Mouse (Mus musculus): ENCODE measurements around the gene Klc3. TPM values are rescaled to one million over a fixed set of nuclear protein-coding genes. Genes with fewer than 3 reads are reported as not detected.

Klc3 gene
- polyA plus RNA-seq, 1 experiment from 2014 or later = 4.8 TPM

- Histone ChIP-seq H3K4me3 (peak within 1 kb of the TSS; percentile 79), H3K4me2 (peak within 1 kb of the TSS; percentile 86), H3K9ac (peak within 1 kb of the TSS; percentile 92), H3K27me3 (replicated peaks) (no peaks in the 10 kb centered on the region), H3K36me3 (peaks cover 57% of the 10 kb centered on the region), H3K9me3 (no peaks in the 10 kb centered on the region), H3K4me1 (peaks cover 21% of the 10 kb centered on the region), H3K27ac (replicated peaks) (peak within 1 kb of the TSS; percentile 30)
- ATAC-seq (ENCODE audit: extremely low read depth, insufficient number of reproducible peaks, low FRiP score, low TSS enrichment) = peak; percentile 88
- 6% methylated on average over 48 of the region's 48 CpGs for WGBS
These were observed 22.3 kb downstream of the Klc3 start, which contains the start of gene Ercc2 for GRCm38 (mm10) chr7:19381377-19382165. TSS of gene Ercc2 (plus strand) at chr7:19382010.

DNA sequence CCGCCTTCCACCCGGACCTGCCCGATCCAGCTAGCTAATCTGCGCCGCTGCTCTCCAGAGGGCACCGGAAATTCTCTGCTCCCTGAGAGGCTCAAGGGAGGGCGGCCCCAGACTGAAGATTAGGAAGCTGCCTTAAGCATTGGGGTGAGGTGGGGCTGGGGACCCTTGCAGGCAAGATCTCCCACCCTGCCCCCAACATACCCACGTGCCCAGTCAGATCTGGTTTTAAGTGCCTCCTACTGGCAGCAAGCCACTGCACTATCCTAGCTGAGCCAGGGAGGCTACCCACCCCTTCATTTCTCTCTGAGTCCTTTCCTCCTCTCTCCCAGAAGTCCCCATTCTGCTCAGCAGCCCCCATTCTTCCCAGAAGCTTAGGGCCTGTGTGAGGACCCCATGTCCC, 25.9 kb downstream of the Klc3 start:
- peak overlapping the region; percentile 28; the same call in 1 of the 2 replicates for H3K27ac ChIP-seq (replicated peaks)
- H3K4me2 ChIP-seq = no peak overlapping the region
- no peaks in the 10 kb centered on the region for H3K27me3 ChIP-seq (replicated peaks)
- peak overlapping the region; percentile 37; the same call in 1 of the 2 replicates for H3K9ac ChIP-seq
- no peak overlapping the region for H3K4me3 ChIP-seq
- no peak for ATAC-seq (ENCODE audit: extremely low read depth, insufficient number of reproducible peaks, low FRiP score, low TSS enrichment)
- peaks cover 63% of the 10 kb centered on the region for H3K36me3 ChIP-seq
- WGBS = 44% methylated on average over 8 of the region's 8 CpGs
- H3K9me3 ChIP-seq = no peaks in the 10 kb centered on the region
- H3K4me1 ChIP-seq = peaks cover 16% of the 10 kb centered on the region

GRCm38 (mm10) chr7:19376019-19376418, 27.9 kb downstream of the Klc3 start:
- Histone ChIP-seq H3K27me3 (replicated peaks) (no peaks in the 10 kb centered on the region), H3K9me3 (no peaks in the 10 kb centered on the region), H3K4me1 (peaks cover 8% of the 10 kb centered on the region), H3K4me2 (no peak overlapping the region), H3K27ac (replicated peaks) (no peak overlapping the region), H3K9ac (no peak overlapping the region), H3K36me3 (peaks cover 83% of the 10 kb centered on the region), H3K4me3 (no peak overlapping the region)
- 82% methylated on average over 4 of the region's 4 CpGs for WGBS
- no peak for ATAC-seq (ENCODE audit: extremely low read depth, insufficient number of reproducible peaks, low FRiP score, low TSS enrichment)

- Histone ChIP-seq H3K27ac (replicated peaks) (no peak overlapping the region), H3K27me3 (replicated peaks) (no peaks in the 10 kb centered on the region), H3K36me3 (peaks cover 90% of the 10 kb centered on the region), H3K4me2 (no peak overlapping the region), H3K4me3 (no peak overlapping the region), H3K9ac (no peak overlapping the region), H3K4me1 (peaks cover 8% of the 10 kb centered on the region), H3K9me3 (no peaks in the 10 kb centered on the region)
- no peak for ATAC-seq (ENCODE audit: extremely low read depth, insufficient number of reproducible peaks, low FRiP score, low TSS enrichment)
- 67% methylated on average over 18 of the region's 18 CpGs for WGBS
These were observed 28.5 kb downstream of the Klc3 start for GRCm38 (mm10) chr7:19375368-19375767.

GRCm38 (mm10) chr7:19373367-19373766, 30.5 kb downstream of the Klc3 start:
- Histone ChIP-seq H3K27me3 (replicated peaks) (peaks cover 16% of the 10 kb centered on the region), H3K9ac (no peak overlapping the region), H3K9me3 (no peaks in the 10 kb centered on the region), H3K4me3 (no peak overlapping the region), H3K36me3 (peaks cover 99% of the 10 kb centered on the region), H3K4me1 (peaks cover 14% of the 10 kb centered on the region), H3K27ac (replicated peaks) (no peak overlapping the region), H3K4me2 (no peak overlapping the region)
- WGBS = 84% methylated on average over 2 of the region's 2 CpGs
- ATAC-seq (ENCODE audit: extremely low read depth, insufficient number of reproducible peaks, low FRiP score, low TSS enrichment) = no peak

- H3K36me3 ChIP-seq = peaks cover 65% of the 10 kb centered on the region
- H3K4me1 ChIP-seq = peaks cover 6% of the 10 kb centered on the region
- no peaks in the 10 kb centered on the region for H3K9me3 ChIP-seq
- H3K27ac ChIP-seq (replicated peaks) = no peak overlapping the region
- peak overlapping the region; percentile 70 for H3K4me2 ChIP-seq
- H3K4me3 ChIP-seq = peak overlapping the region; percentile 44
- 21% methylated on average over 46 of the region's 46 CpGs for WGBS
- H3K27me3 ChIP-seq (replicated peaks) = peaks cover 16% of the 10 kb centered on the region
- ATAC-seq (ENCODE audit: extremely low read depth, insufficient number of reproducible peaks, low FRiP score, low TSS enrichment) = no peak
- H3K9ac ChIP-seq = peak overlapping the region; percentile 76
These were observed 34.0 kb downstream of the Klc3 start for GRCm38 (mm10) chr7:19369823-19370425.

DNA sequence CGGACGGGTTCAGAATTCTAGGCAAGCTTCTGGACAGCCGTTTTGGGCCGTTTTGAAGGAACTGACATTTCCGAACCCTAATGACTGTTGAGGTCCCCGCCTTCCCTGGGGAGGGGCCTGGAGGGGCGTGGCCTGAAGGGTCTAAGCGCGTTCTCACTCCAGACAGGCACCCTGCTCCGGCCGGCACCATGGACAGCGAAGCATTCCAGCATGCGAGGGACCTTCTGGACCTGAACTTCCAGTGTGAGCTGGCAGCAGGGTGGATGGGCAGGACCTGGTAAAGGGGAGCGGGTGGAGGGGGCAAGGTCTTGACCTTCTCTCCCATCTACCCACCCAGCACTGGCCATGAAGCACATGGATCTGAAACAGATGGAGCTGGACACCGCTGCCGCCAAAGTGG, 35.5 kb downstream of the Klc3 start:
- Histone ChIP-seq H3K4me1 (peaks cover 19% of the 10 kb centered on the region), H3K36me3 (peaks cover 53% of the 10 kb centered on the region), H3K27ac (replicated peaks) (no peak overlapping the region), H3K4me2 (no peak overlapping the region), H3K27me3 (replicated peaks) (peaks cover 16% of the 10 kb centered on the region), H3K9ac (no peak overlapping the region), H3K4me3 (no peak overlapping the region), H3K9me3 (no peaks in the 10 kb centered on the region)
- WGBS = 23% methylated on average over 16 of the region's 16 CpGs
- no peak for ATAC-seq (ENCODE audit: extremely low read depth, insufficient number of reproducible peaks, low FRiP score, low TSS enrichment)

DNA sequence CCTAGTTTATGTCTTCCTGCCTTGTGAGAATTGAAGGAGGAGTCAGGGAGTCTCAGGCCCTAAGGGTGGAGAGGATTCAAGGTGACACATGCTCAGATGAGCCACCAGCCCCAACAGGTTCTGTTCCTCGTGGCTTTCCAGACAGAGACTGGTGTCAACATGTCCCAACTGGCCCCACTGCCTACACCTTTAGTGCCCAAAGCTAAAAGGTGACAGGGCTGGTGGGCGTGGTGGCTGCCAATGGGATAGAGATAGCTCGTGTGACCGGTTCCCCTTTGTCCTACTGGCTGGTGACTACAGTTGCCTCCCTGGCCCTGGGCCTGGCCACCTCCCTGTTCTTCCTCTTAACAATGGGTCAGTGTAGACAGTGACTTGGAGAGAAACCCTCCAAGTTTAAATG, 38.5 kb downstream of the Klc3 start:
- no peak overlapping the region for H3K27ac ChIP-seq (replicated peaks)
- peaks cover 44% of the 10 kb centered on the region for H3K4me1 ChIP-seq
- H3K4me3 ChIP-seq = no peak overlapping the region
- no peaks in the 10 kb centered on the region for H3K9me3 ChIP-seq
- 76% methylated on average over 4 of the region's 4 CpGs for WGBS
- ATAC-seq (ENCODE audit: extremely low read depth, insufficient number of reproducible peaks, low FRiP score, low TSS enrichment) = no peak
- H3K27me3 ChIP-seq (replicated peaks) = peaks cover 16% of the 10 kb centered on the region
- peaks cover 23% of the 10 kb centered on the region for H3K36me3 ChIP-seq
- no peak overlapping the region for H3K4me2 ChIP-seq
- 0 out of 2 replicates have a peak overlapping the region, but pooled peaks have one; percentile 3 for H3K9ac ChIP-seq

GRCm38 (mm10) chr7:19363881-19364280, 40.0 kb downstream of the Klc3 start:
- H3K4me2 ChIP-seq = peak overlapping the region; percentile 99
- peaks cover 37% of the 10 kb centered on the region for H3K4me1 ChIP-seq
- peak overlapping the region; percentile 96; the same call in 1 of the 2 replicates for H3K27ac ChIP-seq (replicated peaks)
- H3K4me3 ChIP-seq = peak overlapping the region; percentile 62; the same call in 1 of the 2 replicates
- ATAC-seq (ENCODE audit: extremely low read depth, insufficient number of reproducible peaks, low FRiP score, low TSS enrichment) = no peak
- H3K9me3 ChIP-seq = no peaks in the 10 kb centered on the region
- H3K36me3 ChIP-seq = peaks cover 8% of the 10 kb centered on the region
- peak overlapping the region; percentile 83 for H3K9ac ChIP-seq
- 6% methylated on average over 18 of the region's 18 CpGs for WGBS
- peaks cover 5% of the 10 kb centered on the region for H3K27me3 ChIP-seq (replicated peaks)

GRCm38 (mm10) chr7:19362276-19362675, 41.6 kb downstream of the Klc3 start:
- Histone ChIP-seq H3K36me3 (peaks cover 14% of the 10 kb centered on the region), H3K4me2 (peak overlapping the region; percentile 99), H3K27me3 (replicated peaks) (no peaks in the 10 kb centered on the region), H3K4me3 (peak overlapping the region; percentile 62), H3K9me3 (no peaks in the 10 kb centered on the region), H3K9ac (peak overlapping the region; percentile 83), H3K4me1 (peaks cover 49% of the 10 kb centered on the region), H3K27ac (replicated peaks) (peak overlapping the region; percentile 96)
- ATAC-seq (ENCODE audit: extremely low read depth, insufficient number of reproducible peaks, low FRiP score, low TSS enrichment) = peak; percentile 6; the same call in 1 of the 2 replicates
- 21% methylated on average over 4 of the region's 4 CpGs for WGBS

GRCm38 (mm10) chr7:19361720-19362119, 42.2 kb downstream of the Klc3 start:
- Histone ChIP-seq H3K9ac (peak overlapping the region; percentile 83), H3K4me1 (peaks cover 49% of the 10 kb centered on the region), H3K27me3 (replicated peaks) (no peaks in the 10 kb centered on the region), H3K36me3 (peaks cover 19% of the 10 kb centered on the region), H3K4me3 (peak overlapping the region; percentile 62), H3K27ac (replicated peaks) (peak overlapping the region; percentile 96), H3K4me2 (peak overlapping the region; percentile 99), H3K9me3 (no peaks in the 10 kb centered on the region)
- peak; percentile 2; the same call in 1 of the 2 replicates for ATAC-seq (ENCODE audit: extremely low read depth, insufficient number of reproducible peaks, low FRiP score, low TSS enrichment)
- WGBS = 8% methylated on average over 16 of the region's 16 CpGs

All from heart, embryonic 13.5 days (tissue).